Comparison of ENCODE assay signal across 8 mouse cellular contexts in genomic region chr5:113024154-113024764, GRCm38 (mm10). TPM values are rescaled to one million over a fixed set of nuclear protein-coding genes. Genes with fewer than 3 reads are reported as not detected.
DNase-seq lines count a peak whose midpoint lies in the region; ATAC-seq lines count a peak whose summit lies in the region.

No protein-coding gene starts in this region.

- no peak overlapping the region for H3K27ac ChIP-seq in embryonic facial prominence, embryonic 14.5 days (replicated peaks; ENCODE audit: low read depth, low read length)

- H3K36me3 ChIP-seq in embryonic facial prominence, embryonic 14.5 days (ENCODE audit: control insufficient read depth, insufficient read depth, low read length), result no peaks in the 10 kb centered on the region

- H3K4me1 ChIP-seq in embryonic facial prominence, embryonic 14.5 days (ENCODE audit: control insufficient read depth, insufficient read depth, low read length), result peaks cover 8% of the 10 kb centered on the region

- peak; percentile 49 to 55 for DNase-seq in heart, adult 18-20 months
- DNase-seq in heart, postnatal 25 days (ENCODE audit: low spot score), result no peak
- DNase-seq in embryonic facial prominence, embryonic 14.5 days (ENCODE audit: low spot score), result peak; percentile 63
- DNase-seq in large intestine, adult 2 months (ENCODE audit: low read depth, low spot score), result peak; percentile 54
- peak; percentile 67 for DNase-seq in urinary bladder, postnatal 14 days (ENCODE audit: low spot score)
- DNase-seq in right cerebral cortex, adult 18-20 months, result no peak

- 21% methylated on average over 18 of the region's 18 CpGs for WGBS in embryonic facial prominence, embryonic 14.5 days
- WGBS in large intestine, adult 2 months, result 10% methylated on average over 18 of the region's 18 CpGs

- peak overlapping the region; percentile 36 for H3K4me2 ChIP-seq in embryonic facial prominence, embryonic 14.5 days (ENCODE audit: low read depth, low read length)

- H3K9me3 ChIP-seq in embryonic facial prominence, embryonic 14.5 days (ENCODE audit: control insufficient read depth, low read length), result no peaks in the 10 kb centered on the region

- no peaks in the 10 kb centered on the region for H3K27me3 ChIP-seq in embryonic facial prominence, embryonic 14.5 days (replicated peaks; ENCODE audit: control insufficient read depth, insufficient read depth, low read length)

- ATAC-seq in embryonic facial prominence, embryonic 14.5 days (ENCODE audit: low read depth), result peak; percentile 47; the same call in 1 of the 2 replicates
- peak; percentile 17 to 60; a peak in 1 of 4 replicates for ATAC-seq in hematopoietic stem cell, adult 5-6 weeks (replicated peaks in 1 of 2; ENCODE audit: insufficient read depth in 1 of 2, low FRiP score in 2 of 2, low TSS enrichment in 1 of 2, low read depth in 1 of 2, poor library complexity in 2 of 2, severe bottlenecking in 2 of 2)
- ATAC-seq in megakaryocyte, adult 5-6 weeks (ENCODE audit: poor library complexity, severe bottlenecking), result peak; percentile 40; the same call in 1 of the 2 replicates

- peak overlapping the region; percentile 40; the same call in 1 of the 2 replicates for H3K9ac ChIP-seq in embryonic facial prominence, embryonic 14.5 days (ENCODE audit: low read depth, low read length)

- intact Hi-C loops in heart, postnatal 25 days (cut with DNase I), result no loop called here

- H3K4me3 ChIP-seq in embryonic facial prominence, embryonic 14.5 days (ENCODE audit: low read depth, low read length), result no peak overlapping the region

RNA-seq across cellular contexts. Expression of gene Grk3, which starts 8.7 kb away (rescaled TPM):
- total RNA-seq in heart, adult 18-20 months (2021), result 1 to 10 TPM; 5.1 to 7.2 TPM
- total RNA-seq in heart, postnatal 25 days (2021), result 1 to 10 TPM; 5.1 to 6.6 TPM
- polyA plus RNA-seq in embryonic facial prominence, embryonic 14.5 days (2014; fragmentation: Nextera tagmentation; extraction: Ambion mirVana), result 6.6 and 8.6 TPM in 2 replicates
- total RNA-seq in hematopoietic stem cell, adult 5-6 weeks (2017), result 28.2 and 31.4 TPM in 2 replicates
- 4.4 and 8.0 TPM in 2 replicates for polyA plus RNA-seq in large intestine, adult 2 months (2012; rRNA removed)
- total RNA-seq in megakaryocyte, adult 5-6 weeks (2015), result 22.4 and 23.3 TPM in 2 replicates
- total RNA-seq in megakaryocyte, adult 5-6 weeks (2017), result 29.3 and 38.7 TPM in 2 replicates

RNA-seq across cellular contexts. Expression of gene Crybb2, which starts 45.7 kb away (rescaled TPM):
- not detected for total RNA-seq in heart, adult 18-20 months (2021)
- not detected for total RNA-seq in heart, postnatal 25 days (2021)
- not detected in 2 replicates for polyA plus RNA-seq in embryonic facial prominence, embryonic 14.5 days (2014; fragmentation: Nextera tagmentation; extraction: Ambion mirVana)
- not detected in 2 replicates for total RNA-seq in hematopoietic stem cell, adult 5-6 weeks (2017)
- polyA plus RNA-seq in large intestine, adult 2 months (2012; rRNA removed), result 0.17 TPM in 1 of 2 replicates, not detected in the other
- total RNA-seq in megakaryocyte, adult 5-6 weeks (2015), result not detected in 2 replicates
- total RNA-seq in megakaryocyte, adult 5-6 weeks (2017), result not detected in 2 replicates

RNA-seq across cellular contexts. Expression of gene Crybb3, which starts 57.1 kb away (rescaled TPM):
- total RNA-seq in heart, adult 18-20 months (2021), result under 1 TPM; 0.23 to 0.55 TPM
- total RNA-seq in heart, postnatal 25 days (2021), result 1 to 10 TPM; 1.3 to 2.0 TPM
- 2.1 and 2.3 TPM in 2 replicates for polyA plus RNA-seq in embryonic facial prominence, embryonic 14.5 days (2014; fragmentation: Nextera tagmentation; extraction: Ambion mirVana)
- total RNA-seq in hematopoietic stem cell, adult 5-6 weeks (2017), result not detected in 2 replicates
- polyA plus RNA-seq in large intestine, adult 2 months (2012; rRNA removed), result 5.9 and 6.1 TPM in 2 replicates
- not detected in 2 replicates for total RNA-seq in megakaryocyte, adult 5-6 weeks (2015)
- total RNA-seq in megakaryocyte, adult 5-6 weeks (2017), result not detected in 2 replicates

Comparison
In these comparisons a context has a peak if more than half of its experiments do, and no peak if none do; other contexts are left out.
1. DNase-seq: peak in heart, adult 18-20 months (2 of 2), embryonic facial prominence, embryonic 14.5 days (single experiment), large intestine, adult 2 months (single experiment) and urinary bladder, postnatal 14 days (single experiment); none in heart, postnatal 25 days (single experiment) and right cerebral cortex, adult 18-20 months (single experiment).
2. Peak in every context shown above with its lines, with median percentiles within 50 percentile points of each other: ATAC-seq.